Mouse (Mus musculus) thymus, adult 2 months (tissue): ENCODE results near the gene Ifi35. TPM values are rescaled to one million over a fixed set of nuclear protein-coding genes. Genes with fewer than 3 reads are reported as not detected.
"Not testable (repeated sequence)": the region's sequence is repeated elsewhere in the genome, so short reads cannot be mapped to it uniquely, and the experiment has no call there.

ENCODE experiments used
- DNase-seq: peaks from one replicate; pipeline ENCODE4 v3.0.0; 2021
- H3K27ac ChIP-seq: fragments of 200-500 bp; 2 replicates; pipeline ENCODE4 v1.5.1; 2012; ENCODE audit warnings: low read length, control low read depth; ENCODE audit not compliant: control insufficient read depth, insufficient read depth
- H3K27me3 ChIP-seq: fragments of 200-500 bp; 2 replicates; pipeline ENCODE4 v1.6.1; 2012; ENCODE audit warnings: mild to moderate bottlenecking, low read length, moderate library complexity, mixed read lengths; ENCODE audit not compliant: control insufficient read depth, insufficient read depth
- H3K36me3 ChIP-seq: fragments of 200-500 bp; 2 replicates; pipeline ENCODE4 v1.6.1; 2012; ENCODE audit warnings: mild to moderate bottlenecking, low read length, moderate library complexity; ENCODE audit not compliant: control insufficient read depth, insufficient read depth
- H3K4me1 ChIP-seq: fragments of 200-500 bp; replicated peaks from 2 replicates; pipeline ENCODE4 v1.6.1; 2012; ENCODE audit warnings: low read length; ENCODE audit not compliant: control insufficient read depth, insufficient read depth
- H3K4me3 ChIP-seq: fragments of 200-500 bp; 2 replicates; pipeline ENCODE4 v1.5.1; 2012; ENCODE audit warnings: mild to moderate bottlenecking, low read length, control low read depth, moderate library complexity; ENCODE audit not compliant: control insufficient read depth, insufficient read depth
- CTCF ChIP-seq: fragments of 200-500 bp; IDR thresholded peaks from 2 replicates; pipeline ENCODE4 v1.5.1; 2012; ENCODE audit warnings: mild to moderate bottlenecking, control low read depth, low read length, moderate library complexity, borderline replicate concordance; ENCODE audit not compliant: control insufficient read depth, poor library complexity, insufficient read depth; ENCODE audit errors: extremely low read depth
- POLR2A ChIP-seq: fragments of 200-500 bp; IDR thresholded peaks from 2 replicates; pipeline ENCODE4 v1.6.1; 2012; ENCODE audit warnings: mild to moderate bottlenecking, low read length, control low read depth, moderate library complexity; ENCODE audit not compliant: control insufficient read depth, poor library complexity, insufficient read depth; ENCODE audit errors: extremely low read depth
- WGBS: fragments of 180-500 bp; shearing (Covaris S2); methylation state at CpG from one replicate; pipeline ENCODE4 v1.1.7; 2018; 5-methylcytosine and 5-hydroxymethylcytosine counted together
- polyA plus RNA-seq: library from polyadenylated mRNA; depleted of rRNA; stranded (reverse); fragments of >200 nt; gene quantifications from 2 replicates; pipeline ENCODE4 v1.2.3, GENCODE M21; 2012

Ifi35 gene
- polyA plus RNA-seq, 1 experiment: 83.6 TPM

DNA sequence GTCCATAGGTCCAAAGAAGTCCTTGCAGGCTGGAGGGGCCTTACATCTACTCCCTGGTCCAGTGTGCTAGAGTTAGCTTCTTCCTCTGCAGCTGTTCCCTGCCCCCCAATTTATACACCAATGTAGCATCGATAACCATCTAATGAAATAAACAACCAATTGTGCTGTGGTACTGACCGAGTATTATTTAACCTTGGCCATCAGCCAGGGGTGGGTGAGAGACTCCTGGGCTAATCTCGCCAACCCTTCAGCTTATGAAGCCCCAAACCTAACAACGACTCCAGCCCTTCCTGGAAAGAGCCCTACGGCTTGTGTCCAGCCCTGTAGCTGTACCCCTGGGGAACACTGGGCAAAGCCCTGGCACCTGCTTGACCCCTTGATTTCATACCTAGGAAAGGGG, 26.1 kb downstream of the Ifi35 start:
- Histone ChIP-seq H3K4me1 (no peaks in the 10 kb centered on the region), H3K4me3 (no peak overlapping the region), H3K27me3 (no peaks in the 10 kb centered on the region), H3K27ac (no peak overlapping the region), H3K36me3 (no peaks in the 10 kb centered on the region)
- WGBS: 87% methylated on average over 5 of the region's 5 CpGs
- no peak for DNase-seq
- TF ChIP-seq POLR2A (no peak), CTCF (no peak)

- not testable (repeated sequence) for H3K4me3 ChIP-seq, H3K27me3 ChIP-seq, H3K4me1 ChIP-seq, DNase-seq, H3K36me3 ChIP-seq, H3K27ac ChIP-seq
- 94% methylated on average over 4 of the region's 4 CpGs for WGBS
Measured at GRCm38 (mm10) chr11:101476361-101476760, 28.2 kb downstream of the Ifi35 start.

- Histone ChIP-seq H3K4me1 (no peaks in the 10 kb centered on the region), H3K27ac (no peak overlapping the region), H3K36me3 (no peaks in the 10 kb centered on the region), H3K27me3 (no peaks in the 10 kb centered on the region), H3K4me3 (no peak overlapping the region)
- 56% methylated on average over 4 of the region's 4 CpGs for WGBS
- no peak for TF ChIP-seq POLR2A
- no peak for TF ChIP-seq CTCF
- no peak for DNase-seq
Measured at GRCm38 (mm10) chr11:101477194-101477551, 29.0 kb downstream of the Ifi35 start.

DNA sequence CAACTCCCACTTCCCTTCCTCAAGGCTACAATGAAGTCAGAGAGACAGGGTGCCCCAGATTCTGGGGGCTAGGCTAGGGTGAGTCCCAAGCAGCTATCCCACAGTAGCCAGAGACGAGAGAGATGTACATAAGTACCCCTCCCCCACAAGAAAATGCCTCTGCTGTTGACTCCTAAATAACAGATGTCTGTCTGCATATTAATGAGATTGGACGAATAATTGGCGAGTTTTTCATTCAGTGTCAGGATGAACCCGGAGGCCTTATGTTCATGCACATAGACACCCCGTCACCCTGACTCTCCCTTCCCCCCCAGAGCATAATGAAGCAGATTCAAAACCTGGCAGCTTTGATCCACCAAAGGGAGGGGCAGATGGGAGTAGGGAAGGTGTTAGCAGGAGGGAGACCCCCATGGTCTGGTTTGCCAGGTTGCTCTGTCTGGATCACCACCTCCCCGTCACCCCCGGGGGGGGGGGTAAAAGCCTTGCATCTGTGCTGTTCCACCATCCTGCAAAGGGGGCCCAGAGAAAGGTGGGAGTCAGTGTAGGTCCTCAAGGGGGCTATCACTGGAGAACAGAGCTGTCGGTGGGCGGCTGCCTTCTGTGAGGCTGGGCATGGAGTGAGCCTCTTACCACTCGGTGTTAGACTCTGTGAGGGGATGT, 29.5 kb downstream of the Ifi35 start:
- no peaks in the 10 kb centered on the region for H3K36me3 ChIP-seq
- no peak for TF ChIP-seq POLR2A
- TF ChIP-seq CTCF: no peak
- H3K27ac ChIP-seq: no peak overlapping the region
- no peaks in the 10 kb centered on the region for H3K4me1 ChIP-seq
- WGBS: 89% methylated on average over 10 of the region's 10 CpGs
- DNase-seq: no peak
- no peaks in the 10 kb centered on the region for H3K27me3 ChIP-seq
- H3K4me3 ChIP-seq: no peak overlapping the region

DNA sequence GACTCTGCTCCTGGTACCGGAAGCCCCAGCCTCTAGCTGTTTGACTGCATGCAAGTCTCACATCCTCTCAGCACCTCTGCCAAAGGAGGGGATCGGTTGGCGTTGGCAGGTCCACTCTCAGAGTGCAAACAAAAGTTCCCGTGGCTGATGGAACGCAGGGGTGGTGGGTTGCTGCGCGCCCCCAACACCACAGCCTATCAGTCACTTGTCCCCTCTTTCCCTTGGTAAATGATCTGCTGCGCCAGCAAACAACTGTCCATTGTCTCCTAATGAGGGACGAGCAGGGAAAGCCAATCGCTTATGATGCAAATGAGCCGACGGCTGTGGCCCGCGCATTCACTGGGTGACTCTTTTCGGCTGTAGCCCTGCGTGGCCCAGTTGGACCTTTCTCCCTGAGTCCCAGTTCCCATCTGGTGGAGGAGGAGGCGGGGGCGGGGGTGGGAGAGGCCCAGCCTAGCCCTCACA, 31.0 kb downstream of the Ifi35 start:
- H3K27ac ChIP-seq: no peak overlapping the region
- H3K27me3 ChIP-seq: no peaks in the 10 kb centered on the region
- no peak overlapping the region for H3K4me3 ChIP-seq
- WGBS: 59% methylated on average over 18 of the region's 18 CpGs
- H3K36me3 ChIP-seq: no peaks in the 10 kb centered on the region
- no peak for DNase-seq
- H3K4me1 ChIP-seq: no peaks in the 10 kb centered on the region
- TF ChIP-seq CTCF (no peak), POLR2A (no peak)

DNA sequence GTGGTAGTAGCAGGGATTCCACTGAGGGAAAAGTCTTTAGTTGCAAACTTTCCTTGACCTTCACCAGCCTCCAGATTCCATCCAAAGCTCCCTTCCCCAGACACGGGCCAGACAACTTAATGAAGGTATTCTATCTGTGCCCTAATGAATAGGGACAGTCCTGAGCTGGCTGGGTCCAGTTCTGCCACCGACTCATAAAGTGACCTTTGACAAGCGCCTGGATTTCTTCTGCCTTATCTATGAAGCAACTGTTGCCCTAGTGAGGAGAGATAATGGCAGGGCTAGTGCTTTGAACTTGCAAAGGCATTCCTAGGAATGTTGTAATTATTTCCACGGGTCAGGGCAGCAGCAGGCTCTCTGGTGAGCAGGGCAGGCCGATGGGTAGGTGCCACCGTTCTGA, 32.7 kb downstream of the Ifi35 start:
- 83% methylated on average over 6 of the region's 6 CpGs for WGBS
- DNase-seq: no peak
- no peak for TF ChIP-seq CTCF
- no peak for TF ChIP-seq POLR2A
- Histone ChIP-seq H3K27me3 (no peaks in the 10 kb centered on the region), H3K4me1 (no peaks in the 10 kb centered on the region), H3K4me3 (no peak overlapping the region), H3K27ac (no peak overlapping the region; the same call in 1 of the 2 replicates), H3K36me3 (no peaks in the 10 kb centered on the region)

DNA sequence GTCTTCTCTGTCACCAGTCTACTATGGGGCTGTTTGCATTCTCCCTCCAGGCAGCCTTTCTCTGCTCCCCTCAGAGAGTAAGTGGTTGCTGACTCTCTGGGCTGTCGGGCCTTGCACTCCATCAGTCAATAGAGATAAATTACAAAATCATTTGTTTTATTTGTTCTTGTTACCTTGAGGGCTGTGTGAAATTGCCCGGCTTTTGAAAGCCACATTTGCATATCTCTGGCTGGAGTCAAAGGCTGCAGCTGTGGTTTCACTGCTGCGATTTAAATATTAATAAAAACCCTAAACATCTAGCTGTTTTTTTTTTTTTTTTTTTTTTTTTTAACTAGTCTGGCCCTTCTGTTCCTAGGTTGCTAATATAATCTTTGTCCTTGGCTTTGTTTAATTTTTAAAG, 35.6 kb downstream of the Ifi35 start:
- no peak overlapping the region for H3K27ac ChIP-seq
- DNase-seq: no peak

More for the DNA sequence above, 35.6 kb downstream of the Ifi35 start:
- TF ChIP-seq POLR2A (no peak), CTCF (no peak)
- no peak overlapping the region for H3K4me3 ChIP-seq
- 87% methylated on average over 3 of the region's 3 CpGs for WGBS
- H3K27me3 ChIP-seq: no peaks in the 10 kb centered on the region
- H3K4me1 ChIP-seq: no peaks in the 10 kb centered on the region
- peaks cover 8% of the 10 kb centered on the region for H3K36me3 ChIP-seq
